Mouse (Mus musculus) kidney, postnatal 0 days (tissue): ENCODE data around the gene Phgr1. TPM values are rescaled to one million over a fixed set of nuclear protein-coding genes. Genes with fewer than 3 reads are reported as not detected.

Experiments
- ATAC-seq: fragments of 200-750 bp; cut with Nextera tagmentation; replicated peaks from 2 replicates; pipeline ENCODE4 v1.8.0; 2017; ENCODE audit warnings: low read depth, moderate number of reproducible peaks, moderate TSS enrichment, moderate library complexity; ENCODE audit not compliant: low FRiP score
- DNase-seq: peaks from one replicate; pipeline ENCODE4 v3.0.0-alpha.2; 2016; ENCODE audit warnings: low spot score
- H3K27ac ChIP-seq: fragments of 300-500 bp; sonication (generic); 2 replicates; pipeline ENCODE4 v1.5.1; 2014; ENCODE audit warnings: mild to moderate bottlenecking
- H3K27me3 ChIP-seq: fragments of 300-500 bp; sonication (generic); 2 replicates; pipeline ENCODE4 v1.6.1; 2014; ENCODE audit warnings: low read length, mixed read lengths; ENCODE audit not compliant: insufficient read depth
- H3K36me3 ChIP-seq: fragments of 300-500 bp; sonication (generic); 2 replicates; pipeline ENCODE4 v1.6.1; 2014; ENCODE audit warnings: low read length, mixed read lengths; ENCODE audit not compliant: insufficient read depth
- H3K4me1 ChIP-seq: fragments of 300-500 bp; sonication (generic); replicated peaks from 2 replicates; pipeline ENCODE4 v1.6.1; 2014; ENCODE audit warnings: antibody characterized with exemption, low read length, mixed read lengths; ENCODE audit not compliant: insufficient read depth
- H3K4me2 ChIP-seq: fragments of 300-500 bp; sonication (generic); 2 replicates; pipeline ENCODE4 v1.6.1; 2014; ENCODE audit warnings: mild to moderate bottlenecking, low read length, moderate library complexity, mixed read lengths
- H3K4me3 ChIP-seq: fragments of 300-500 bp; sonication (generic); replicated peaks from 2 replicates; pipeline ENCODE4 v1.5.1; 2014; ENCODE audit warnings: low read depth, low read length
- H3K9ac ChIP-seq: fragments of 300-500 bp; sonication (generic); 2 replicates; pipeline ENCODE4 v1.6.1; 2014; ENCODE audit warnings: low read depth, low read length
- H3K9me3 ChIP-seq: fragments of 300-500 bp; sonication (generic); replicated peaks from 2 replicates; pipeline ENCODE4 v1.6.1; 2016; ENCODE audit warnings: low read length, inconsistent platforms, mixed read lengths
- CTCF ChIP-seq: IDR thresholded peaks from 2 replicates; pipeline ENCODE4 v1.5.1; 2016; ENCODE audit warnings: antibody characterized with exemption, low read depth, mild to moderate bottlenecking, moderate library complexity
- WGBS: fragments of 180-500 bp; shearing (Covaris S2); extraction: QIAGEN DNeasy Blood & Tissue Kit; methylation state at CpG from one replicate; pipeline ENCODE4 v1.1.7; 2014; 5-methylcytosine and 5-hydroxymethylcytosine counted together
- polyA plus RNA-seq: library from polyadenylated mRNA; unstranded; fragments of >200 nt; fragmentation: Nextera tagmentation; extraction: Ambion mirVana; gene quantifications from 2 replicates; pipeline ENCODE4 v1.2.1, GENCODE M21; 2015

Phgr1 gene
- polyA plus RNA-seq, 1 experiment from 2014 or later: not detected

DNA sequence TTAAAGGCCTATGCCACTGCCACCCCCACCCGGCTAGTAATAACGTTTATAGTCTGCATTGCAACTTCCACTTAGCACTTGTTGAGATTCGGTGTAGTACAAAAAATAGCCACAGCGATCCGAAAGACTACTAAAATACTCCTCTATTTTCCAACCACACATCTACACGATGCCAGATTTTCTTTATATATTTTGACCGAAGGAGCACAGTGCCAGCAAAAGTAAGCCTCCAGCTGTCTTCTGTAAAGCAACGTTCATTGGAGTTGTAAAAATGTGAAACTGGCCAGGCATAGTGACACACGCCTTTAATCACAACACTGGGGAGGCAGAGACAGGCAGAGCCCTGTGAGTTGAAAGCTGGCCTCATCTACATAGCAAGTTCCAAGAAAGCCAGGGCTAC lies 31.4 kb upstream of the Phgr1 start:
- Histone ChIP-seq H3K9me3 (no peaks in the 10 kb centered on the region), H3K36me3 (no peaks in the 10 kb centered on the region), H3K4me2 (no peak overlapping the region), H3K27me3 (peaks cover 7% of the 10 kb centered on the region), H3K4me1 (peaks cover 7% of the 10 kb centered on the region), H3K9ac (no peak overlapping the region), H3K4me3 (no peak overlapping the region), H3K27ac (no peak overlapping the region)
- ATAC-seq: no peak
- TF ChIP-seq CTCF: no peak
- WGBS: 60% methylated on average over 9 of the region's 9 CpGs
- no peak for DNase-seq

DNA sequence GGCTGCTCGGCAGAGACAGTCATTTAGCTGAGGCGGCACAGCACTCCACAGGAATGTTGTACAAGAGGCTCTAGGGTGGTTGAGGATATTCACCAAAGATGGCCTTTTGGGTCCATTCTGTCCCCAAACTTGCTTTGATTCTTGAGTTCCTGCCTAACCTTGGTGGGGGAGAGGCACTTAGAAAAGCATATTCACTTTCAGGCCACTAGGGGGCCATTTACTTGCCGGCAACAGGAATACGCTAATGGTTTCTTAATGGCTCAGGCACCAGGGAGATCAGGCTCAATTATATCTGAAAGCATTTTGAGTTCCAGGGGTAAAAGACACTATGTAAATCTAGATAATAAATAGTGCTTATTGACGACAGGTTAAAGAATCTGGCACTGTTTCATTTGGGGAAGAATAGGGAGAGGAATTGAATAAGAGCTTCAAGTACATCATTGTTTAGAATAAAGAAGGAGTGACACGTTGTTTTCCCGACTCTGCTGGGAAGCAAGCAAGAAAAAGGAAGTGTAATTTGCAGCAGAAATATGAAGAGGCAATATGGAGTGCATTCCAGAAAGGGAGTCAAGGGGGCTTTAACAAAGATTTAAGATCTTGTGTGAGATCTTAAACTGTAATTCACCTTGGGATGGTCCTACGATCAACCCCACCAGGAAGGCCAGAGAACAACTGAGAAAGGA lies 29.2 kb upstream of the Phgr1 start:
- H3K4me2 ChIP-seq: no peak overlapping the region
- H3K9me3 ChIP-seq: no peaks in the 10 kb centered on the region
- no peak overlapping the region for H3K9ac ChIP-seq
- no peak overlapping the region for H3K4me3 ChIP-seq
- WGBS: 27% methylated on average over 8 of the region's 8 CpGs
- no peak overlapping the region for H3K27ac ChIP-seq
- peaks cover 7% of the 10 kb centered on the region for H3K27me3 ChIP-seq
- H3K4me1 ChIP-seq: peaks cover 7% of the 10 kb centered on the region
- ATAC-seq (no peak), DNase-seq (peak; percentile 89)
- no peaks in the 10 kb centered on the region for H3K36me3 ChIP-seq
- peak; percentile 85 for TF ChIP-seq CTCF

GRCm38 (mm10) chr2:118744621-118745020 lies 27.9 kb upstream of the Phgr1 start:
- no peak overlapping the region for H3K27ac ChIP-seq
- H3K9me3 ChIP-seq: no peaks in the 10 kb centered on the region
- no peaks in the 10 kb centered on the region for H3K36me3 ChIP-seq
- H3K27me3 ChIP-seq: peaks cover 7% of the 10 kb centered on the region
- DNase-seq (no peak), ATAC-seq (no peak)
- 11% methylated on average over 7 of the region's 7 CpGs for WGBS
- H3K4me3 ChIP-seq: no peak overlapping the region
- H3K4me2 ChIP-seq: peak overlapping the region; percentile 99
- no peak for TF ChIP-seq CTCF
- peaks cover 7% of the 10 kb centered on the region for H3K4me1 ChIP-seq
- H3K9ac ChIP-seq: no peak overlapping the region

GRCm38 (mm10) chr2:118745232-118745884 lies 27.2 kb upstream of the Phgr1 start, which contains the start of gene Inafm2:
Gene Inafm2 (plus strand): TSS chr2:118745758.
- Histone ChIP-seq H3K27me3 (peaks cover 7% of the 10 kb centered on the region), H3K9ac (peak within 1 kb of the TSS; percentile 84), H3K9me3 (no peaks in the 10 kb centered on the region), H3K4me1 (peaks cover 7% of the 10 kb centered on the region), H3K36me3 (no peaks in the 10 kb centered on the region), H3K4me2 (peak within 1 kb of the TSS; percentile 99), H3K27ac (peak within 1 kb of the TSS; percentile 19), H3K4me3 (peak within 1 kb of the TSS; percentile 69)
- ATAC-seq (peak; percentile 87), DNase-seq (peak; percentile 96)
- peak; percentile 15; the same call in 1 of the 2 replicates for TF ChIP-seq CTCF
- under 1% methylated on average over 48 of the region's 57 CpGs for WGBS

- H3K27ac ChIP-seq: peak overlapping the region; percentile 19
- DNase-seq: peak; percentile 50
Measured at GRCm38 (mm10) chr2:118745915-118746901, 26.4 kb upstream of the Phgr1 start.

More at GRCm38 (mm10) chr2:118745915-118746901, 26.4 kb upstream of the Phgr1 start:
- Histone ChIP-seq H3K4me3 (peak overlapping the region; percentile 69), H3K27me3 (peaks cover 7% of the 10 kb centered on the region), H3K36me3 (no peaks in the 10 kb centered on the region), H3K4me1 (peaks cover 7% of the 10 kb centered on the region), H3K9ac (peak overlapping the region; percentile 84), H3K4me2 (peak overlapping the region; percentile 99), H3K9me3 (no peaks in the 10 kb centered on the region)
- WGBS: under 1% methylated on average over 92 of the region's 113 CpGs
- peak; percentile 67 for ATAC-seq
- no peak for TF ChIP-seq CTCF
